1 mouse cellular context compared by ENCODE assay signal in the genomic region with DNA sequence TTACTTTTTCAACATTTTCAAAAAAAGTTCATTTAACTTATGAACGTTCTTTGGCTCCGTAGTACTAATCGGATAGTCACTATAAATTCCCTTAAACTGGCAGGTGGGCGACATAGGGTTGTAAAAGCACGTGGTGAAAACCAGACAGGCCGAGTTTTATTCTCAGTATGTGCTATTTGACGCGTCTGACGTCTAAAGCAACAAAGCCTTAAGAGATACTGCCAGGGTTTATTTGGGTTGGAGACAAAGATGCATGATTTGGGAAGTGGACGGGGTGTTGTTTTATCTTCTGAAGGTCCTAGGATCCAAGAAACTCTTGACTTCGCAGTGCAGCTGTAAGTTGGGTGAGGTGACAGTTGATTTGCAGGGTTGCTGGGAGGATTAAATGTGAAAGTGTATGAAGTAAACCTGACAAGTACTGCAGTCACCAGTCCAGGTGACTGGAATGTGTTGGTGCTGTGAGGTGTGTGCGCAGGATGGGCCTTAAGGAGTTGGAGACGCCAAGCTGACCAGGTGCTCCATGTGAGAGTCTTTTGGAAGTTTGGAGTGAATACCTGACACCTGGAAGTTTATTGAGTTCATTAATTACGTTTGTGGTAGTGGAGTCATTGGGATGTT.
A peak's percentile ranks its signal among the peaks of the same experiment; 100 is the strongest.
TF ChIP-seq lines count a peak whose summit lies in the region.

No protein-coding gene starts in this region.

TF ChIP-seq in MEL, 35 proteins besides CTCF, POLR2A, EP300 and RAD21:
- no peak for TF ChIP-seq SMC3 (IDR thresholded peaks at IDR 0.05; ENCODE audit: low read depth, low read length)
- TF ChIP-seq HCFC1 (IDR thresholded peaks at IDR 0.05; ENCODE audit: low read depth, low read length), result 0 out of 2 replicates have a peak, but pooled peaks have one; percentile 31
- no peak for TF ChIP-seq ZC3H11A (IDR thresholded peaks at IDR 0.05; ENCODE audit: low read depth, low read length)
- TF ChIP-seq ZMIZ1 (IDR thresholded peaks at IDR 0.05; ENCODE audit: low read depth, low read length), result 0 out of 2 replicates have a peak, but pooled peaks have one; percentile 44
- TF ChIP-seq MYB (IDR thresholded peaks at IDR 0.05; ENCODE audit: low read depth, low read length), result peak; percentile 24; the same call in 1 of the 2 replicates
- peak; percentile 53; the same call in 1 of the 2 replicates for TF ChIP-seq SIN3A (IDR thresholded peaks at IDR 0.05; ENCODE audit: low read length)
- TF ChIP-seq MYC (IDR thresholded peaks at IDR 0.05; ENCODE audit: low read depth, low read length), result peak; percentile 39; the same call in 1 of the 2 replicates
- no peak for TF ChIP-seq E2F4 (IDR thresholded peaks at IDR 0.05; ENCODE audit: borderline replicate concordance, low read depth, low read length)
- TF ChIP-seq MAZ (IDR thresholded peaks at IDR 0.05; ENCODE audit: low read depth, low read length), result no peak
- no peak for TF ChIP-seq MAFK (IDR thresholded peaks at IDR 0.05; ENCODE audit: borderline replicate concordance, low read depth, low read length)
- no peak for TF ChIP-seq USF1 (IDR thresholded peaks at IDR 0.05; ENCODE audit: low read depth, low read length)
- no peak for TF ChIP-seq ELF1 (IDR thresholded peaks at IDR 0.05; ENCODE audit: low read depth, low read length)
- peak; percentile 84 for TF ChIP-seq MXI1 (IDR thresholded peaks at IDR 0.05; ENCODE audit: low read depth, low read length)
TF ChIP-seq in MEL: peak in this region for 6.
